Mouse (Mus musculus): ENCODE results near the gene Cstl1.

DNA sequence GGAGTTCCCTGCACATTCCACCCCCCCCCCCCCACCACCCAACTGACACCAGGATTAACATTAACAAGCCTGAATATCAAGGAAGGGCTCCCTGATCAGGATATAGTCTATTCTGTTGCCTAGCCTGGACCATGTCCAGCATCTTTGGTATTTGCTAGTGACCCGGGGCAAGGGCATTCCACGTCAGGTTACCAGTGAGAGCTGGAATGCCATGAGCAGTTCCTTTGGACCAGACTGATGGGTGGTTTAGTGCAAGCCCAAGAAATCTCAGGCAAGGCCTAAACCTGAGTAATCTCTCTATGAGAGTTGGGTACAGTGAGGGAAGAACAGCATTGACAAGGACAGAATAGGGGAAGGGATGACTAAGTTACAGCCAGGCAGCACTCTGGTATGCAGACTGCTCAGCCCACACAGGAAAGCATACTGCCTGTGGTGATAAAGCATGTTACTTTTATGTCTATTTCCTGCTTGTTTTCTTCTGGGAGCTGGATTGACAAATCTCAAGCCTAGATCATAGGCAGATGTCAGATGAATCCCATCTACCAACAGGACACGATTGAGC, 6.2 kb upstream of the Cstl1 start:
- TF ChIP-seq POLR2A (IDR thresholded peaks at IDR 0.05; ENCODE audit: borderline replicate concordance, extremely low read depth, low read depth, low read length) (no peak), CTCF (IDR thresholded peaks at IDR 0.05; ENCODE audit: insufficient read depth, low read length) (no peak)
